Mouse (Mus musculus): ENCODE data around the gene Gpsm1. TPM values are rescaled to one million over a fixed set of nuclear protein-coding genes. Genes with fewer than 3 reads are reported as not detected.

The Gpsm1 gene
- polyA plus RNA-seq, 1 experiment from 2014 or later: 31.7 TPM

DNA sequence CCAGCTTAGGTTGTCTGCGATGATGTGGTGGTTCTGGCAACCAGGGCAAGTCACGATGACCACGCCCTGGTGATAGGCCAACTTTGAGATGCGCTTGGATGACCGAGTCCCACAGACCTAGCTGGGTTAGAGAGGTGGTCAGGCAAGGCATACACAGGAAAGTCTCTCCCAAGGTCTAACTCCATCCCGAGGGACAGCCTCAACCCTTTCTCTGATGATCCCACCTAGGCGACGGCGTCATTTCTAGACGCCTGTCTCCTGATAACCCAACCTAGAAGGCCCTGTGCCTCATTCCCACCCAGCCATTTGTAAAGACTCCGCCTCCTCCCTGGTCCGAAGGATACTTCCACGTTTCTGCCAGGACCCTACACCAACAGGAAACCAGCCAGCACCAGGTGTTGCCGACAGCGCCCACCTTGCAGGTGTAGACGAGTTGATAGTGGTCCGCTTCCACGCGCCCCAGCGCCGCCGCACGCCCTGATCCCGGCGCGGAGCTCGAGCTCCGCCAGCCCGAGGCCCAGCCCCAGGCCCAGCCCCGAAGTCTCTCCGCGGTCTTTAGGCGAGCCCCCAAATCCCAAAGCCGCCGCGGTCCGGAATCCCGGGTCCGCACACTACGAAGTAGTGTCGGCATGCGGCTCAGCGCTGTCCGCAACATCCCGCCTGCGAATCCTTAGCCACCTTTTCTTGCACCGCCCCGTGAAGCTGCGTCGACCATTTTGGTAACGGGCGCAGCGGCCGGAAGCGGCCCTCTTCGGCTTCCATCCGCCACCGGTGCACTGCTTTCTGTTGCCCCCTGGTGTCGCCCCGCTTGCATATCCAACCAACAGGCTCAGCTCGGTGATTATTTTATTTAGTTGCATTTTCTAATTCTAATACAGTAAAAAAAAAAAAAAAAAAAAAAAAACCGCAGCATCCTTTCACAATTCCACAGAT lies 36.3 kb downstream of the Gpsm1 start, which contains the start of gene Dnlz:
TSS of gene Dnlz (minus strand) at position 753 of the 933 bp plus-strand sequence.
- Histone ChIP-seq H3K4me2 (ENCODE audit: low read depth, low read length) (peak within 1 kb of the TSS; percentile 98), H3K36me3 (replicated peaks; ENCODE audit: control insufficient read depth, insufficient read depth, low read depth, low read length) (peaks cover 9% of the 10 kb centered on the region), H3K4me1 (ENCODE audit: control insufficient read depth, insufficient read depth, low read length) (no peaks in the 10 kb centered on the region), H3K4me3 (ENCODE audit: low read depth, low read length) (peak within 1 kb of the TSS; percentile 84), H3K9me3 (replicated peaks; ENCODE audit: control insufficient read depth, low read length) (no peaks in the 10 kb centered on the region), H3K9ac (replicated peaks; ENCODE audit: low read length) (peak within 1 kb of the TSS; percentile 95), H3K27me3 (ENCODE audit: control insufficient read depth, insufficient read depth, low read length) (no peaks in the 10 kb centered on the region), H3K27ac (replicated peaks; ENCODE audit: low read depth, low read length) (peak within 1 kb of the TSS; percentile 67)
- ATAC-seq (replicated peaks; ENCODE audit: insufficient number of reproducible peaks, low FRiP score, low TSS enrichment, low read depth) (peak; percentile 63), DNase-seq (ENCODE audit: low spot score) (peak; percentile 95)
- 2% methylated on average over 62 of the region's 62 CpGs for WGBS

- Histone ChIP-seq H3K27me3 (ENCODE audit: control insufficient read depth, insufficient read depth, low read length) (no peaks in the 10 kb centered on the region), H3K4me2 (ENCODE audit: low read depth, low read length) (peak overlapping the region; percentile 98), H3K9me3 (replicated peaks; ENCODE audit: control insufficient read depth, low read length) (no peaks in the 10 kb centered on the region), H3K27ac (replicated peaks; ENCODE audit: low read depth, low read length) (no peak overlapping the region), H3K4me1 (ENCODE audit: control insufficient read depth, insufficient read depth, low read length) (no peaks in the 10 kb centered on the region), H3K4me3 (ENCODE audit: low read depth, low read length) (peak overlapping the region; percentile 84), H3K9ac (replicated peaks; ENCODE audit: low read length) (peak overlapping the region; percentile 95), H3K36me3 (replicated peaks; ENCODE audit: control insufficient read depth, insufficient read depth, low read depth, low read length) (peaks cover 6% of the 10 kb centered on the region)
- DNase-seq (ENCODE audit: low spot score) (no peak), ATAC-seq (replicated peaks; ENCODE audit: insufficient number of reproducible peaks, low FRiP score, low TSS enrichment, low read depth) (peak; percentile 31)
- WGBS: 3% methylated on average over 36 of the region's 36 CpGs
Measured at GRCm38 (mm10) chr2:26352291-26352910, 37.1 kb downstream of the Gpsm1 start.

GRCm38 (mm10) chr2:26353066-26353980 lies 38.0 kb downstream of the Gpsm1 start:
- no peaks in the 10 kb centered on the region for H3K4me1 ChIP-seq (ENCODE audit: control insufficient read depth, insufficient read depth, low read length)
- peaks cover 6% of the 10 kb centered on the region for H3K36me3 ChIP-seq (replicated peaks; ENCODE audit: control insufficient read depth, insufficient read depth, low read depth, low read length)

DNA sequence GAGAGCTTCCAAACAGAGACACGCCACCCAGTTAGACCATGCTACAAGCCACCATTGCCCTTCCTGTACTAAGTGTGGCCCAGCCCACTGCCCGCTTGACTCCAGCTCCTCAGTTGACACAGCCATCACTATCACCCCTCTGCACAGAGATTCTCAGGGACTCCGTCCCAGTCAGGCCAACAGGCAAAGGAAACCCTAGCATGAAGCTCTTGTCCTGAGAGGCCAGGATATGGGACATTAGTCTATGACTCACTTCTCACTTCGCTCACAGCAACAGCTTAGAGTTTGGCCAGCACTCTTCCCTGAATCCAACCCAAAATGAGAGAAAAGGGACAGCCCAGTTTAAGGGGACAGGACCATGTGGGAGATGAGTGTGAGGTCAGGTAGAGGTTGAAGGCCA lies 39.1 kb downstream of the Gpsm1 start:
- H3K4me2 ChIP-seq (ENCODE audit: low read depth, low read length): no peak overlapping the region

More at GRCm38 (mm10) chr2:26353066-26353980, 38.0 kb downstream of the Gpsm1 start:
- H3K4me3 ChIP-seq (ENCODE audit: low read depth, low read length): peak overlapping the region; percentile 84
- H3K27ac ChIP-seq (replicated peaks; ENCODE audit: low read depth, low read length): no peak overlapping the region
- no peaks in the 10 kb centered on the region for H3K9me3 ChIP-seq (replicated peaks; ENCODE audit: control insufficient read depth, low read length)
- no peak overlapping the region; the same call in 1 of the 2 replicates for H3K4me2 ChIP-seq (ENCODE audit: low read depth, low read length)
- no peak overlapping the region for H3K9ac ChIP-seq (replicated peaks; ENCODE audit: low read length)
- WGBS: 88% methylated on average over 11 of the region's 11 CpGs
- DNase-seq (ENCODE audit: low spot score) (no peak), ATAC-seq (replicated peaks; ENCODE audit: insufficient number of reproducible peaks, low FRiP score, low TSS enrichment, low read depth) (no peak)
- H3K27me3 ChIP-seq (ENCODE audit: control insufficient read depth, insufficient read depth, low read length): no peaks in the 10 kb centered on the region

DNA sequence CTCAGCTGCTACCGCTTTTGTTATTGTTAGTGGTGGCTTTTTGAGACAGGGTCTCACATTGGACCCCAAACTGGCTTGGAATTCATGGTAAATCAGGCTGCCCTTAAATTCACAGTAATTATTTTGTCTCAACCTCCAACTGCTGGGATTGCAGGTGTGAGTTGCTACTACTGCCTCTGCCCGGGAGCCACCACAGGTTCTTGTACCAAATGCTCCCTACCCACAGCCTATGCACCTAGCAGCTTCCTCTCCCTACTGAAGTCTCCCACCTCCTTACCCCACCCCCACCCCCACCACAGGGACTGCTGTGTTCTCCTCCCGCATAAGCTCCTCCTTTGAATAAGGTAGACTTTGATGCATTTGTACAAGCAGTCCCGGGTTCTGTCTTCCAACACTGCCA lies 40.9 kb downstream of the Gpsm1 start:
- Histone ChIP-seq H3K36me3 (replicated peaks; ENCODE audit: control insufficient read depth, insufficient read depth, low read depth, low read length) (no peaks in the 10 kb centered on the region), H3K27ac (replicated peaks; ENCODE audit: low read depth, low read length) (no peak overlapping the region), H3K4me3 (ENCODE audit: low read depth, low read length) (no peak overlapping the region), H3K4me1 (ENCODE audit: control insufficient read depth, insufficient read depth, low read length) (no peaks in the 10 kb centered on the region), H3K4me2 (ENCODE audit: low read depth, low read length) (no peak overlapping the region), H3K9ac (replicated peaks; ENCODE audit: low read length) (no peak overlapping the region), H3K27me3 (ENCODE audit: control insufficient read depth, insufficient read depth, low read length) (no peaks in the 10 kb centered on the region), H3K9me3 (replicated peaks; ENCODE audit: control insufficient read depth, low read length) (no peaks in the 10 kb centered on the region)
- 82% methylated on average over 4 of the region's 4 CpGs for WGBS
- no peak for ATAC-seq (replicated peaks; ENCODE audit: insufficient number of reproducible peaks, low FRiP score, low TSS enrichment, low read depth)
- DNase-seq (ENCODE audit: low spot score): no peak

More for the DNA sequence above, 39.1 kb downstream of the Gpsm1 start:
- Histone ChIP-seq H3K27ac (replicated peaks; ENCODE audit: low read depth, low read length) (no peak overlapping the region), H3K36me3 (replicated peaks; ENCODE audit: control insufficient read depth, insufficient read depth, low read depth, low read length) (no peaks in the 10 kb centered on the region), H3K27me3 (ENCODE audit: control insufficient read depth, insufficient read depth, low read length) (no peaks in the 10 kb centered on the region), H3K9me3 (replicated peaks; ENCODE audit: control insufficient read depth, low read length) (no peaks in the 10 kb centered on the region), H3K4me1 (ENCODE audit: control insufficient read depth, insufficient read depth, low read length) (no peaks in the 10 kb centered on the region), H3K4me3 (ENCODE audit: low read depth, low read length) (no peak overlapping the region), H3K9ac (replicated peaks; ENCODE audit: low read length) (no peak overlapping the region)
- 93% methylated on average over 4 of the region's 4 CpGs for WGBS
- ATAC-seq (replicated peaks; ENCODE audit: insufficient number of reproducible peaks, low FRiP score, low TSS enrichment, low read depth): no peak
- no peak for DNase-seq (ENCODE audit: low spot score)

DNA sequence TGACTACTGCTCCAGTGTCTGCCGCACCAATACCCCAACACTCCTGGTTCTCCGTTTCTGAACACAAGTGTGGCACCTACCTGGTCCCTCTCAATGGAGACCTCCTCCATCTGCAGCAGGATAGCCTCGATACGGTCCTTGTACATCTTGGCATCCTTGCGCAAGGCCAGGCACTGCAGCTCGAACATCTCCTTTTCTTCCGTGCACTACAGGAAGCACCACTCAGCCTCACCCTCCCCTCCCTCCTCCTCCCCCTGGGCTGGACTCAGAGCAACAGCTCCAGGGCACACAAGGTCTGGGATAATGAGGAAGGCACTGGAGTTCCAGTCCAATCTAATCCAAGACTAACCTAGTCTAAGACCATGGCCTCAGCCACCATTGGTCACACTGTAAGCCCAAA lies 41.4 kb downstream of the Gpsm1 start:
- no peak overlapping the region for H3K27ac ChIP-seq (replicated peaks; ENCODE audit: low read depth, low read length)
- H3K36me3 ChIP-seq (replicated peaks; ENCODE audit: control insufficient read depth, insufficient read depth, low read depth, low read length): no peaks in the 10 kb centered on the region
- no peak overlapping the region for H3K4me2 ChIP-seq (ENCODE audit: low read depth, low read length)
- 62% methylated on average over 7 of the region's 7 CpGs for WGBS
- no peaks in the 10 kb centered on the region for H3K4me1 ChIP-seq (ENCODE audit: control insufficient read depth, insufficient read depth, low read length)
- DNase-seq (ENCODE audit: low spot score) (no peak), ATAC-seq (replicated peaks; ENCODE audit: insufficient number of reproducible peaks, low FRiP score, low TSS enrichment, low read depth) (no peak)
- no peaks in the 10 kb centered on the region for H3K27me3 ChIP-seq (ENCODE audit: control insufficient read depth, insufficient read depth, low read length)
- H3K9ac ChIP-seq (replicated peaks; ENCODE audit: low read length): no peak overlapping the region
- no peaks in the 10 kb centered on the region for H3K9me3 ChIP-seq (replicated peaks; ENCODE audit: control insufficient read depth, low read length)
- no peak overlapping the region for H3K4me3 ChIP-seq (ENCODE audit: low read depth, low read length)

DNA sequence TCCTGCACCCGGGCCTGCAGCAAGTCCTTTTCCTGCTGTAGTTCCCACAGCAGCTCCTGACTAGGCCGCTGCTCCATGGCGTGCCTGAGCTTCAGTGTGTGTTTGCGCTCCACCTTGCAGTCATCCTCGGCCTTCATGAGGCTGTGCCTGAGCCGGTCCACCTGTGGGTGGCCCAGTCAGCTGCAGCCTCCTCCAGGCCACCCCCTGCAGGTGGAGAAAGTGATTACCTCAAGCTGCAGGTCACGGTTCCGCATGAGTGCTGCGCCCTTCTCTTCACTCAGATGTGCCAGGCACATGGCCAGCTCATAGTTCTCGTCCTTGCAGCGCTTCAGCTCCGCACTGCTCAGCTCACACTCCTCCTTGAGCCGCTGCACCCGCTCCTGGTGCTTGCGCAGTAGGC lies 42.2 kb downstream of the Gpsm1 start:
- H3K27me3 ChIP-seq (ENCODE audit: control insufficient read depth, insufficient read depth, low read length): no peaks in the 10 kb centered on the region
- H3K9ac ChIP-seq (replicated peaks; ENCODE audit: low read length): no peak overlapping the region
- H3K36me3 ChIP-seq (replicated peaks; ENCODE audit: control insufficient read depth, insufficient read depth, low read depth, low read length): no peaks in the 10 kb centered on the region
- no peak overlapping the region for H3K27ac ChIP-seq (replicated peaks; ENCODE audit: low read depth, low read length)
- H3K4me2 ChIP-seq (ENCODE audit: low read depth, low read length): no peak overlapping the region
- WGBS: 44% methylated on average over 15 of the region's 15 CpGs
- H3K4me3 ChIP-seq (ENCODE audit: low read depth, low read length): no peak overlapping the region
- no peaks in the 10 kb centered on the region for H3K9me3 ChIP-seq (replicated peaks; ENCODE audit: control insufficient read depth, low read length)
- DNase-seq (ENCODE audit: low spot score) (peak; percentile 9), ATAC-seq (replicated peaks; ENCODE audit: insufficient number of reproducible peaks, low FRiP score, low TSS enrichment, low read depth) (no peak)
- H3K4me1 ChIP-seq (ENCODE audit: control insufficient read depth, insufficient read depth, low read length): no peaks in the 10 kb centered on the region
